Mouse (Mus musculus) bone marrow, adult 2 months (tissue): ENCODE measurements around the gene Gm27021. TPM values are rescaled to one million over a fixed set of nuclear protein-coding genes. Genes with fewer than 3 reads are reported as not detected.

ENCODE experiments used
- H3K27ac ChIP-seq: fragments of 200-500 bp; 2 replicates; pipeline ENCODE4 v1.5.1; 2012; ENCODE audit warnings: low read depth, mild to moderate bottlenecking, control low read depth, inconsistent platforms, low read length; ENCODE audit not compliant: control insufficient read depth, poor library complexity, insufficient read depth
- H3K4me1 ChIP-seq: fragments of 200-500 bp; 2 replicates; pipeline ENCODE4 v1.6.1; 2011; ENCODE audit warnings: low read length; ENCODE audit not compliant: control insufficient read depth, insufficient read depth
- H3K4me3 ChIP-seq: fragments of 200-500 bp; replicated peaks from 2 replicates; pipeline ENCODE3; 2011; ENCODE audit warnings: mild to moderate bottlenecking, low read depth, low read length, control low read depth; ENCODE audit not compliant: control insufficient read depth
- CTCF ChIP-seq: fragments of 200-500 bp; IDR thresholded peaks from 2 replicates; pipeline ENCODE4 v1.5.1; 2011; ENCODE audit warnings: low read length, control low read depth; ENCODE audit not compliant: control insufficient read depth, insufficient read depth
- POLR2A ChIP-seq: fragments of 200-500 bp; IDR thresholded peaks from 2 replicates; pipeline ENCODE4 v1.6.1; 2011; ENCODE audit warnings: low read depth, mild to moderate bottlenecking, control low read depth, low read length, borderline replicate concordance; ENCODE audit not compliant: control insufficient read depth
- WGBS: fragments of 180-500 bp; shearing (Covaris S2); methylation state at CpG from one replicate; pipeline ENCODE4 v1.1.7; 2018; 5-methylcytosine and 5-hydroxymethylcytosine counted together
- polyA plus RNA-seq: library from polyadenylated mRNA; stranded (reverse); fragments of >200 nt; gene quantifications from 2 replicates; pipeline ENCODE4 v1.2.4, GENCODE M21; 2011; ENCODE audit warnings: low replicate concordance; ENCODE audit not compliant: missing spikeins, insufficient read depth, insufficient read length

Gm27021 gene
- polyA plus RNA-seq, 1 experiment = not detected

GRCm38 (mm10) chr8:120700053-120700452 lies 32.2 kb upstream of the Gm27021 start:
- H3K4me1 ChIP-seq = peaks cover 26% of the 10 kb centered on the region
- TF ChIP-seq POLR2A = no peak
- no peak for TF ChIP-seq CTCF
- H3K27ac ChIP-seq = no peak overlapping the region; the same call in 1 of the 2 replicates
- WGBS = 33% methylated on average over 4 of the region's 4 CpGs
- no peak overlapping the region for H3K4me3 ChIP-seq

- Histone ChIP-seq H3K27ac (no peak overlapping the region; the same call in 1 of the 2 replicates), H3K4me3 (no peak overlapping the region), H3K4me1 (peaks cover 26% of the 10 kb centered on the region)
- no peak for TF ChIP-seq CTCF
- 32% methylated on average over 2 of the region's 2 CpGs for WGBS
Observed at GRCm38 (mm10) chr8:120699565-120699964, 31.7 kb upstream of the Gm27021 start.

- H3K27ac ChIP-seq = no peak overlapping the region
- H3K4me3 ChIP-seq = no peak overlapping the region
- 51% methylated on average over 6 of the region's 6 CpGs for WGBS
- H3K4me1 ChIP-seq = peaks cover 26% of the 10 kb centered on the region
- TF ChIP-seq CTCF (no peak), POLR2A (no peak)
Observed at GRCm38 (mm10) chr8:120699079-120699478, 31.2 kb upstream of the Gm27021 start.

GRCm38 (mm10) chr8:120698426-120698825 lies 30.5 kb upstream of the Gm27021 start:
- H3K4me3 ChIP-seq = no peak overlapping the region
- peaks cover 26% of the 10 kb centered on the region for H3K4me1 ChIP-seq
- WGBS = 82% methylated on average over 7 of the region's 7 CpGs
- no peak for TF ChIP-seq CTCF
- no peak for TF ChIP-seq POLR2A
- H3K27ac ChIP-seq = no peak overlapping the region

GRCm38 (mm10) chr8:120697979-120698272 lies 30.0 kb upstream of the Gm27021 start:
- Histone ChIP-seq H3K27ac (no peak overlapping the region), H3K4me1 (peaks cover 26% of the 10 kb centered on the region), H3K4me3 (no peak overlapping the region)
- peak; percentile 36; the same call in 1 of the 2 replicates for TF ChIP-seq CTCF
- no peak for TF ChIP-seq POLR2A

DNA sequence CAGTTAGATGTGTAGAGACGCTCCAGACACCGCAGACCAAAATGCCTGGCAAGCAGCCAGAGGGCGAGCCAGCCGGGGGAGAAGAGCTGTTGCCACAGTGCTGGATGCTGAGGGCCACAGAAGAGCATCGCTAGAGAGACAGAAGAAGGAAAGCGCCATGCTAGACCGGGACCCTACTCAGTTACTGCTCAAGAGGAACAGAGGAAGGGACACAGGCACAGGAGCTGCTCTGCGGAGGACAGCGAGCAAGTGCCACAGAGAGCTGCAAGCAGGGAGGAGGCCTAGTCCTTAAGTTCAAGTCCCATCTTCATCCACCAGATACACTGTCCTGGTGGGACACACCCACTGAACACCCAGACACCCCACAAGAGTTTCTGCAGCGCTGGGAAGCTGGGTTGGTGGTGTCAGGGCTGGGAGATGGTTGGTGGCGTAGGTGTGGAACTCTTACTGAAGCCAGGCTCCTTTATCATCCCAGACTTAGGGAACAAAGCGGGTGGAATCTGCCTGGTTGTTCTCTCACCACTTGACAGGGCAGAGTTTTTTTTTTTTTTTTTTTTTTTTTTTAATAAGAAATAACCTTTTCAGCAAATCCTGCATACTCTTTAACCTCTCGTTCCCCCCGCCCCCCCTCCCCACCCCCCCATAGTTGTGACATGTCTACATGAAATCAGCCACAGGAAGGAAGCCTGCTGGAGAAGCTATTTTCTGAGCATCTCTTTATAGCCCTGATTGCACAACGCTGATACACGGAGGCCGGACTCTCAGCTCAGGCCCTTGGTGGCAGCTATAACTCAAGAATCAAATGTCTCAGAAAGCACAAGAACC lies 29.5 kb upstream of the Gm27021 start:
- Histone ChIP-seq H3K4me1 (peaks cover 24% of the 10 kb centered on the region), H3K27ac (peak overlapping the region; percentile 43), H3K4me3 (no peak overlapping the region)
- TF ChIP-seq CTCF (no peak), POLR2A (no peak)
- WGBS = 13% methylated on average over 17 of the region's 17 CpGs

DNA sequence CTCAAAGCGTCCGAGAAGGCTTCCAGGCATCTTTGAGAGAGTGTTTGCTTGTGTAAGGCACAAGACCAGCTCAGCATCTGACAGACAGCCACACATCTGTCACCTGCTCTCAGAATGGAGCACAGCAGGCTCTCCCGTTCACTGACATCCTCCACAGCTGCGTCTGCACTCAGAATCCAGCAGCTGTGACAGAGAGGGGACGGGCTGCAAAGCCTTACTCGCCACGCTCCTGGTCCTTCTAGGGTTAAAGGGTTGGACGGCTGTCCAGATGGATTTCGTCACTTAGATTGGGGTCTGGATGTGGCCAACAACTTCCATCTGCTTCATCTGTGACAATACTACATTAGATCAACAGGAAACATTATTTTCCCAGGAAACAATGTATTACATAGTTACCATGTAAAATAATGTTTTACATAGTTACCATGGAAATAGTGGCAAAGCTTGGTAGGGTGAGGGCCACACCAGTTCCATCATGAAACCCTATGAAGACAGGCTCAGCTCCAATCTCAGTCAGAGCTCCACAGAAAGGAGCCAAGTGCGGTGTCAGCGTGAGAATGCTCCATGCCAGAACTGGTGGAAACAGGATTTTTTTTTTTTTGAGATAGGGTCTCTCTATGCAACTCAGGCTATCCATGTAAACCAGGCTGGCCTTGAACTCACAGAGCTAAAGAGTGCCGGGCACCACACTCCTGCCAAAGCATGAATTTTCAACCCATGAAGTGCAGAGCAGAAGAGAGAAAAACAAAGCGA lies 28.7 kb upstream of the Gm27021 start:
- Histone ChIP-seq H3K4me3 (no peak overlapping the region), H3K4me1 (peaks cover 22% of the 10 kb centered on the region), H3K27ac (peak overlapping the region; percentile 43; the same call in 1 of the 2 replicates)
- 28% methylated on average over 13 of the region's 13 CpGs for WGBS
- TF ChIP-seq CTCF (no peak), POLR2A (no peak)

GRCm38 (mm10) chr8:120693861-120694493 lies 26.1 kb upstream of the Gm27021 start:
- TF ChIP-seq CTCF = no peak
- no peak for TF ChIP-seq POLR2A
- peaks cover 11% of the 10 kb centered on the region for H3K4me1 ChIP-seq
- H3K4me3 ChIP-seq = no peak overlapping the region
- H3K27ac ChIP-seq = no peak overlapping the region
- 53% methylated on average over 22 of the region's 22 CpGs for WGBS
